Mouse (Mus musculus) cerebellum, postnatal 36 days (tissue): ENCODE results near the gene Mgmt.

ENCODE experiments used
- DNase-seq, 2 experiments: peaks; one replicate each; pipeline ENCODE4 v3.0.0; 2021 to 2022; ENCODE audit warnings: mixed read lengths in 2 of 2

Mgmt gene

GRCm38 (mm10) chr7:137066997-137067396 lies 172.6 kb downstream of the Mgmt start:
- no peak for DNase-seq

GRCm38 (mm10) chr7:137067758-137068157 lies 173.3 kb downstream of the Mgmt start:
- no peak for DNase-seq

GRCm38 (mm10) chr7:137068796-137069195 lies 174.4 kb downstream of the Mgmt start:
- DNase-seq = no peak

- DNase-seq = no peak
These were observed 175.4 kb downstream of the Mgmt start for GRCm38 (mm10) chr7:137069768-137070167.

- DNase-seq = no peak
These were observed 176.9 kb downstream of the Mgmt start for GRCm38 (mm10) chr7:137071346-137071745.

GRCm38 (mm10) chr7:137073878-137074277 lies 179.5 kb downstream of the Mgmt start:
- no peak for DNase-seq

- DNase-seq = no peak
These were observed 179.9 kb downstream of the Mgmt start for GRCm38 (mm10) chr7:137074324-137074723.

- DNase-seq = no peak
These were observed 180.9 kb downstream of the Mgmt start for GRCm38 (mm10) chr7:137075301-137075700.

GRCm38 (mm10) chr7:137080171-137080570 lies 185.8 kb downstream of the Mgmt start:
- no peak for DNase-seq

GRCm38 (mm10) chr7:137082171-137082570 lies 187.8 kb downstream of the Mgmt start:
- DNase-seq = no peak

- no peak for DNase-seq
These were observed 190.2 kb downstream of the Mgmt start for GRCm38 (mm10) chr7:137084651-137085050.

GRCm38 (mm10) chr7:137085969-137086606 lies 191.7 kb downstream of the Mgmt start:
- DNase-seq = no peak

GRCm38 (mm10) chr7:137087136-137087535 lies 192.7 kb downstream of the Mgmt start:
- no peak for DNase-seq

GRCm38 (mm10) chr7:137088141-137088540 lies 193.7 kb downstream of the Mgmt start:
- DNase-seq = no peak

- DNase-seq = no peak
These were observed 200.1 kb downstream of the Mgmt start for GRCm38 (mm10) chr7:137094551-137094950.

GRCm38 (mm10) chr7:137095702-137096101 lies 201.3 kb downstream of the Mgmt start:
- DNase-seq = no peak

- DNase-seq = peak in 1 of 2 experiments; percentile 19
These were observed 205.4 kb downstream of the Mgmt start for GRCm38 (mm10) chr7:137099766-137100165.

GRCm38 (mm10) chr7:137102606-137103195 lies 208.3 kb downstream of the Mgmt start:
- no peak for DNase-seq

GRCm38 (mm10) chr7:137112101-137112500 lies 217.7 kb downstream of the Mgmt start:
- no peak for DNase-seq

- DNase-seq = no peak
These were observed 221.8 kb downstream of the Mgmt start for GRCm38 (mm10) chr7:137116246-137116645.

GRCm38 (mm10) chr7:137121243-137121858 lies 226.9 kb downstream of the Mgmt start:
- peak; percentile 29 to 48 for DNase-seq

- no peak for DNase-seq
These were observed 234.3 kb downstream of the Mgmt start for GRCm38 (mm10) chr7:137128726-137129125.

- DNase-seq = no peak
These were observed 235.8 kb downstream of the Mgmt start for GRCm38 (mm10) chr7:137130211-137130610.

GRCm38 (mm10) chr7:137131957-137132356 lies 237.5 kb downstream of the Mgmt start:
- no peak for DNase-seq
